Mouse (Mus musculus) heart, postnatal 0 days (tissue): ENCODE measurements around the gene Lenep. TPM values are rescaled to one million over a fixed set of nuclear protein-coding genes. Genes with fewer than 3 reads are reported as not detected.
A peak's percentile ranks its signal among the peaks of the same experiment; 100 is the strongest.

Source experiments
- ATAC-seq: fragments of 200-750 bp; cut with Nextera tagmentation; 2 replicates; pipeline ENCODE4 v1.8.0; 2017; ENCODE audit warnings: low read depth, moderate number of reproducible peaks, moderate library complexity; ENCODE audit not compliant: insufficient read depth
- DNase-seq: peaks from one replicate; pipeline ENCODE4 v3.0.0-alpha.2; 2016; ENCODE audit warnings: low spot score
- H3K27ac ChIP-seq: fragments of 300-500 bp; sonication (generic); 2 replicates; pipeline ENCODE4 v1.5.1; 2014; ENCODE audit warnings: low read depth, mild to moderate bottlenecking
- H3K27me3 ChIP-seq: fragments of 300-500 bp; sonication (generic); 2 replicates; pipeline ENCODE4 v1.6.1; 2014; ENCODE audit warnings: low read length, mixed read lengths; ENCODE audit not compliant: control insufficient read depth, insufficient read depth
- H3K36me3 ChIP-seq: fragments of 300-500 bp; sonication (generic); replicated peaks from 2 replicates; pipeline ENCODE4 v1.6.1; 2014; ENCODE audit warnings: low read length, mixed read lengths; ENCODE audit not compliant: control insufficient read depth, insufficient read depth
- H3K4me1 ChIP-seq: fragments of 300-500 bp; sonication (generic); 2 replicates; pipeline ENCODE4 v1.6.1; 2014; ENCODE audit warnings: antibody characterized with exemption; ENCODE audit not compliant: control insufficient read depth, insufficient read depth
- H3K4me2 ChIP-seq: fragments of 300-500 bp; sonication (generic); 2 replicates; pipeline ENCODE4 v1.6.1; 2014; ENCODE audit warnings: low read depth, mild to moderate bottlenecking, low read length, moderate library complexity
- H3K4me3 ChIP-seq: fragments of 300-500 bp; sonication (generic); 2 replicates; pipeline ENCODE4 v1.5.1; 2014; ENCODE audit warnings: low read depth, low read length
- H3K9ac ChIP-seq: fragments of 300-500 bp; sonication (generic); replicated peaks from 2 replicates; pipeline ENCODE4 v1.6.1; 2014; ENCODE audit warnings: low read depth, low read length, mixed read lengths
- H3K9me3 ChIP-seq: fragments of 300-500 bp; sonication (generic); replicated peaks from 2 replicates; pipeline ENCODE4 v1.6.1; 2016; ENCODE audit warnings: low read length; ENCODE audit not compliant: control insufficient read depth
- CTCF ChIP-seq: IDR thresholded peaks from 2 replicates; pipeline ENCODE4 v1.5.1; 2016; ENCODE audit warnings: antibody characterized with exemption, control low read depth, low read depth
- EP300 ChIP-seq: IDR thresholded peaks from 2 replicates; pipeline ENCODE4 v1.6.1; 2016; ENCODE audit warnings: antibody characterized with exemption, low read depth
- WGBS: fragments of 180-500 bp; shearing (Covaris S2); extraction: QIAGEN DNeasy Blood & Tissue Kit; methylation state at CpG from one replicate; pipeline ENCODE4 v1.1.7; 2014; 5-methylcytosine and 5-hydroxymethylcytosine counted together
- polyA plus RNA-seq: library from polyadenylated mRNA; unstranded; fragments of >200 nt; fragmentation: Nextera tagmentation; extraction: Ambion mirVana; gene quantifications from 2 replicates; pipeline ENCODE4 v1.2.1, GENCODE M21; 2015
- total RNA-seq: library from RNA; depleted of rRNA; stranded (reverse); fragments of >200 nt; gene quantifications from 2 replicates; pipeline ENCODE4 v1.2.3, GENCODE M21; 2014; ENCODE audit warnings: low replicate concordance; rRNA removed

The Lenep gene
- total RNA-seq: not detected in 2 replicates
- polyA plus RNA-seq: not detected in 2 replicates

DNA sequence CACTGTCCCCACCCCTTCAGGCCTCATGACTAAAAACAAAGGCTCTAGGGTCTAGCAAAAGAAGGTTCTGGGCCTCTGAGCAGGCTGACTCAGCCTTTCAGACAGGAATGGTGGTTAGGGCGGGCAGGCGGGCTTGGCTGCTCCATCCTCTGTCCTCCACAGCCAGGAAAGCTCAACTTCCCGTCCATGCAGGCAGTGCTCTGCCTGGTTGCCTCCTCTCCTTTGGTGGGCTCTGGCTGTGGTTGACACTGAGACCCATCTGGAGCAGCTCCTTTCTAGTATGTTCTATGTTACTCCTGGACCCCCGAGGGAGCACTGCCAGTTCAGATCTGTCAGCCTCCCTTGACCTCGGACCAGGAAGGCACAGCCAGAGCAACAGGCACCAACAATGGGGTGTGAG lies at the start of gene Lenep:
TSS of gene Lenep (minus strand) at position 101 of the 400 bp plus-strand sequence.
- Histone ChIP-seq H3K9ac (no peak within 1 kb of the TSS), H3K36me3 (peaks cover 53% of the 10 kb centered on the region), H3K4me1 (no peaks in the 10 kb centered on the region), H3K9me3 (no peaks in the 10 kb centered on the region), H3K27me3 (no peaks in the 10 kb centered on the region), H3K4me3 (no peak within 1 kb of the TSS), H3K27ac (no peak within 1 kb of the TSS), H3K4me2 (no peak within 1 kb of the TSS)
- no peak for DNase-seq
- 78% methylated on average over 5 of the region's 5 CpGs for WGBS
- TF ChIP-seq CTCF: no peak
- TF ChIP-seq EP300: no peak
- ATAC-seq: no peak

DNA sequence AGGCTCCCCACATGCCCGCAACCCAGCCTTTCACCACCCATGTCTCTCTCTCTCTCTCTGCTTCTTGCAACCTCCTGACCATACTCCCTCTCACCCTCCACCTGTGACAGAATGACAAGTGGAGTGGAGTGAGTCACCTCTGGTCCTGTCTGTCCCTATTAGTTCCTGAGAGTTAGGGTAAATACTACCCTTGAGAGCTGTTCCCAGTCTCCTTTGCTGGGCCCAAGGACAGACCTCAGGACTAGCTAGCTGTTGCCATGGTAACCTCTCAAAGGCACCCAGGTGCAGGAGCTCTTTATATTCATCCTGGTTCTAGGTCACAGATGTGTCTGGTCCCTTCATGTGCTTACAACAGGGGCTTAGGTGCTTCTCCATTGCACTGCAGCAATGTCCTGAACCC lies 49.3 kb upstream of the Lenep start:
- Histone ChIP-seq H3K27ac (peak overlapping the region; percentile 23; the same call in 1 of the 2 replicates), H3K9me3 (no peaks in the 10 kb centered on the region), H3K4me3 (no peak overlapping the region), H3K9ac (no peak overlapping the region), H3K4me2 (no peak overlapping the region), H3K4me1 (peaks cover 11% of the 10 kb centered on the region), H3K36me3 (peaks cover 6% of the 10 kb centered on the region), H3K27me3 (no peaks in the 10 kb centered on the region)
- 73% methylated on average over 1 of the region's 1 CpGs for WGBS
- DNase-seq (no peak), ATAC-seq (no peak)
- no peak for TF ChIP-seq EP300

DNA sequence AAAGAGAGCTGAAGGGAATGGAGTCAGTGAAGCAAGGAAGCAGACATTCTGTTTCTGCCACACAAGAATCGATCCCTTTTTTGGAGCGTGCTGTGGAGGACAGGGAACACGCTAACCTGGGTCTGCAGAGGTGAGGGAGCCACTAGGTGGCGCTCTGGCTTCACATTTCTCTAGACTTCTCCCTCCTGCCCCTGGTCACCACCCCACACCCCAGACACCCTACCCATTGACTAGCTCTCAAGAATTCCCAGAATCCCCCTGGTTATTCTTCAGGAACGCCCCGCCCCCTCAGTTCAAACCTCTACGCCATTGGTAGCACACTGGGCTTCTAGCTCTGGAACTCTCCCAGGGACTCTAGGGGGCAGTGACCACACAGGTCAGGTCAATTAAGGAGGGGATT lies 46.9 kb upstream of the Lenep start:
- Histone ChIP-seq H3K4me2 (no peak overlapping the region), H3K27ac (peak overlapping the region; percentile 77; the same call in 1 of the 2 replicates), H3K4me3 (no peak overlapping the region)

DNA sequence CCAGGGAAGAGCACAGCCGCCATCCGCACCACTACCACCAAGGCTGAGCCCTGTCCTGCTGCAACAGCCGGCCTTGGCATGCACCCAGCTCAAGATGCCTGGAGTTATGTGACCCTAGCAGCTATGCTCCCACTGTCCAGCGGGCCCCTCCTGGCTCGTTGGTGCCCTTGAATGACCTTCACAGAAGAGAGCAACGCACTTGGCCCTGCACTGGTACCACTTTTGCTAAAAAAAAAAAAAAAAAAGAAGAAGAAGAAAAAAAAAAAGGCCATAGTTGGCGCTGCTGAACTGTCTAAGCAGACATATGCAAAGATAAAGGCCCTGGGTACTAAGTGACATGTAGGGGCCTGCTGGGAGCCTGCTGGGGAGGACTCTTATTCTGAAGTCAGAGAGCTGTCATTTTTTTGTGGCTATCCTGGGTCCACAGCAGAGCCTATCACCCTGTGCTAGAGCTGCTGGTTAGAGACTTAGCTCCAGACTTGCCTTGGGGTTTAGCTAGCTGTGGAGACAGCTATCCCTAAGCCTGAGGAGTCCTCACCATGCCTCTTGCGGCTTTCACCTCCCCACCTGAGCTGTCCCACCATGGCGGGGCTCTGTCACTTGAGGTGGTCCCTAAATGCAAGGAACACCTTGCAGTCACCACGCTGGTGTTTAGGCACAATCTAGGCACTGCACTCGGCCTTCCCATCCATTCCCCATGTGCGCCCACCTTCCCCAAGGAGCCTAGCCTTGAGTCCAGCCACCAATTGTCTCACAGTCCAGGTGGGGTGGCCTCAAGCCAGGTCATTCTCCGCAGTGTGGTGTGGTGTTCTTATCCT lies 46.3 kb upstream of the Lenep start:
- Histone ChIP-seq H3K4me2 (peak overlapping the region; percentile 12; the same call in 1 of the 2 replicates), H3K4me3 (no peak overlapping the region), H3K9ac (no peak overlapping the region), H3K9me3 (no peaks in the 10 kb centered on the region), H3K36me3 (peaks cover 36% of the 10 kb centered on the region), H3K4me1 (peaks cover 11% of the 10 kb centered on the region), H3K27me3 (no peaks in the 10 kb centered on the region), H3K27ac (peak overlapping the region; percentile 77)
- peak; percentile 88 for DNase-seq
- ATAC-seq: peak; percentile 86
- TF ChIP-seq EP300 (peak; percentile 53; the same call in 1 of the 2 replicates), CTCF (0 out of 2 replicates have a peak, but pooled peaks have one; percentile 4)
- 29% methylated on average over 13 of the region's 13 CpGs for WGBS

More for the DNA sequence above, 46.9 kb upstream of the Lenep start:
- peak; percentile 72 for ATAC-seq
- peak; percentile 83 for DNase-seq
- TF ChIP-seq EP300 (no peak), CTCF (peak; percentile 63)
- Histone ChIP-seq H3K36me3 (peaks cover 30% of the 10 kb centered on the region), H3K9me3 (no peaks in the 10 kb centered on the region), H3K9ac (no peak overlapping the region), H3K27me3 (no peaks in the 10 kb centered on the region), H3K4me1 (peaks cover 11% of the 10 kb centered on the region)
- WGBS: 26% methylated on average over 7 of the region's 7 CpGs

DNA sequence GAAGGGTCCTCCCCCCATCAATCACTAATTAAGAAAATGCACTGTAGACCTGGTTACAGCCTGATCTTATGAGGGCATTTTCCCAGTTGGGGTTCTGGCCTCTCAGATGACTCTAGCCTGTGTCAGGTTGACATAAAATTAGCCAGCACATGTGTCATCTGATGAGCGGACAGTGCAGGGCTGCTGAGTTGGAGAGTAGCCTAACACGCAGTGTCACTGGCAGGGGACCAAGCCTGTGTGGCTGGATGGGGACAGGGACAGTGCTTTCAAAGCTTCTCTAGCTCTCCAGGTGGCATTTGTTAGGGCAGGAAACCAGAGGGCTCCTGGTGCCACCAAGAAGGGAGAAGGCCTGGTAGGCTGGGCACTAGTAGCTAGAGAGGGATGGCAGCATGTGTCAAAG lies 38.1 kb upstream of the Lenep start:
- Histone ChIP-seq H3K4me3 (no peak overlapping the region), H3K4me1 (peaks cover 23% of the 10 kb centered on the region; the same call in 1 of the 2 replicates), H3K9me3 (no peaks in the 10 kb centered on the region), H3K4me2 (no peak overlapping the region), H3K27me3 (no peaks in the 10 kb centered on the region), H3K36me3 (peaks cover 37% of the 10 kb centered on the region), H3K9ac (no peak overlapping the region), H3K27ac (no peak overlapping the region)
- DNase-seq (no peak), ATAC-seq (no peak)
- WGBS: 74% methylated on average over 2 of the region's 2 CpGs
- TF ChIP-seq CTCF: no peak
- TF ChIP-seq EP300: no peak
